10 mouse cellular contexts compared by ENCODE assay signal in the genomic region with DNA sequence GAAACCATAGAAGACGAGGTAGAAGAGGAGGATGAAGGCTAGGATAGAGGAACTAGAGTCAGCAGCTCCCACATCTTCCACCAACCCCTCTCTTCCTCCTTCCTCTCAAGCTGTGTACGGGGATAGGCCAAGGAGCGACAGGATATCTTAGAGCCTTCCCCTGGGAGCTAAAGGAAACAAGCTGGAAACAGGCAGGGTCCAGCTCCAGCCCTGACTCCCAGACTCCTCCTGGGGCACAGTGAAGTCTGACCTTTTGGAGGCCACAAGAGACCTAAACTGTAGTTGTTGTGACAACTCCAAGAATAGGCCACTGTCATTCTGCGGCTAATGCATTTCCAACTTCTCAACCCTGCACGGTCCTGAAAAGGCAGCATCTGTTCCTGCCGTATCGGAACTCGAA. TPM values are rescaled to one million over a fixed set of nuclear protein-coding genes. Genes with fewer than 3 reads are reported as not detected.
DNase-seq lines count a peak whose midpoint lies in the region; ATAC-seq and TF ChIP-seq lines count a peak whose summit lies in the region.
"Had no signal": no experiment of that assay in that cellular context is flagged by ENCODE, and none has a peak within 500 bp of the region (broad histone marks: within the 10 kb centered on the region; RNA-seq: fewer than 3 reads in every experiment).

No protein-coding gene starts in this region.

- peaks cover 38% of the 10 kb centered on the region for H3K4me1 ChIP-seq in forebrain, embryonic 13.5 days
- H3K4me1 ChIP-seq in forebrain, embryonic 14.5 days (ENCODE audit: control insufficient read depth, insufficient read depth, low read length) = peaks cover 14% of the 10 kb centered on the region
- peaks cover 42% of the 10 kb centered on the region for H3K4me1 ChIP-seq in midbrain, embryonic 13.5 days (replicated peaks)
- H3K4me1 ChIP-seq in midbrain, embryonic 10.5 days = peaks cover 45% of the 10 kb centered on the region
- peaks cover 19% of the 10 kb centered on the region for H3K4me1 ChIP-seq in olfactory bulb, adult 2 months (ENCODE audit: control insufficient read depth, insufficient read depth, low read length)

- no peak overlapping the region for H3K9ac ChIP-seq in forebrain, embryonic 13.5 days
- H3K9ac ChIP-seq in forebrain, embryonic 14.5 days (ENCODE audit: low read length) = no peak overlapping the region
- no peak overlapping the region for H3K9ac ChIP-seq in midbrain, embryonic 13.5 days (replicated peaks)

- no peak for ATAC-seq in forebrain, embryonic 13.5 days
- ATAC-seq in forebrain, embryonic 14.5 days = no peak
- no peak for ATAC-seq in midbrain, embryonic 13.5 days
- ATAC-seq in activated CD4-positive, CD25-positive, alpha-beta regulatory T cell, adult 4 months = no peak

- 88% methylated on average over 8 of the region's 8 CpGs for WGBS in forebrain, embryonic 13.5 days
- WGBS in forebrain, embryonic 14.5 days = 90% methylated on average over 8 of the region's 8 CpGs
- 87% methylated on average over 8 of the region's 8 CpGs for WGBS in midbrain, embryonic 13.5 days
- WGBS in midbrain, embryonic 10.5 days = 82% methylated on average over 8 of the region's 8 CpGs
- 53% methylated on average over 8 of the region's 8 CpGs for WGBS in olfactory bulb, adult 2 months

- no peaks in the 10 kb centered on the region for H3K9me3 ChIP-seq in forebrain, embryonic 13.5 days (replicated peaks)
- no peaks in the 10 kb centered on the region for H3K9me3 ChIP-seq in forebrain, embryonic 14.5 days (replicated peaks; ENCODE audit: control insufficient read depth, low read length)
- H3K9me3 ChIP-seq in midbrain, embryonic 13.5 days = no peaks in the 10 kb centered on the region
- H3K9me3 ChIP-seq in midbrain, embryonic 10.5 days (replicated peaks) = no peaks in the 10 kb centered on the region

- no peaks in the 10 kb centered on the region for H3K27me3 ChIP-seq in forebrain, embryonic 13.5 days
- no peaks in the 10 kb centered on the region for H3K27me3 ChIP-seq in forebrain, embryonic 14.5 days (replicated peaks; ENCODE audit: control insufficient read depth, insufficient read depth, low read length)
- peaks cover 10% of the 10 kb centered on the region; the same call in 1 of the 2 replicates for H3K27me3 ChIP-seq in midbrain, embryonic 13.5 days
- peaks cover 38% of the 10 kb centered on the region for H3K27me3 ChIP-seq in midbrain, embryonic 10.5 days (ENCODE audit: low read depth, poor library complexity, severe bottlenecking)

- H3K36me3 ChIP-seq in forebrain, embryonic 13.5 days (ENCODE audit: poor library complexity, severe bottlenecking) = peaks cover 16% of the 10 kb centered on the region
- H3K36me3 ChIP-seq in forebrain, embryonic 14.5 days (ENCODE audit: control insufficient read depth, insufficient read depth, low read length) = peaks cover 9% of the 10 kb centered on the region
- H3K36me3 ChIP-seq in midbrain, embryonic 13.5 days = peaks cover 17% of the 10 kb centered on the region
- H3K36me3 ChIP-seq in midbrain, embryonic 10.5 days = 0 out of 2 replicates have a peak, but pooled peaks cover 4% of the 10 kb centered on the region

- H3K4me2 ChIP-seq in forebrain, embryonic 13.5 days = peak overlapping the region; percentile 100; the same call in 1 of the 2 replicates
- H3K4me2 ChIP-seq in forebrain, embryonic 14.5 days (ENCODE audit: low read length) = no peak overlapping the region
- peak overlapping the region; percentile 92 for H3K4me2 ChIP-seq in midbrain, embryonic 13.5 days (replicated peaks)

- no peak for TF ChIP-seq CTCF in olfactory bulb, adult 2 months (IDR thresholded peaks at IDR 0.05; ENCODE audit: insufficient read depth, low read depth, low read length)

- DNase-seq in forebrain, embryonic 14.5 days (ENCODE audit: low spot score) = no peak
- no peak for DNase-seq in midbrain, embryonic 10.5 days (ENCODE audit: low spot score)
- peak; percentile 37 for DNase-seq in kidney, postnatal 10 days
- no peak for DNase-seq in embryo, embryonic 11 days
- DNase-seq: B cell, adult 2 months had no signal

- H3K4me3 ChIP-seq in forebrain, embryonic 13.5 days = no peak overlapping the region
- H3K4me3 ChIP-seq in forebrain, embryonic 14.5 days (ENCODE audit: low read depth, low read length) = no peak overlapping the region
- no peak overlapping the region for H3K4me3 ChIP-seq in midbrain, embryonic 13.5 days (replicated peaks)
- H3K4me3 ChIP-seq in midbrain, embryonic 10.5 days = no peak overlapping the region; the same call in 1 of the 2 replicates
- H3K4me3 ChIP-seq in olfactory bulb, adult 2 months (ENCODE audit: insufficient read depth, low read depth, low read length) = peak overlapping the region; percentile 82

- no peak for TF ChIP-seq POLR2A in olfactory bulb, adult 2 months (IDR thresholded peaks at IDR 0.05; ENCODE audit: insufficient read depth, low read depth, low read length)

- H3K27ac ChIP-seq in forebrain, embryonic 13.5 days = no peak overlapping the region
- H3K27ac ChIP-seq in forebrain, embryonic 14.5 days (ENCODE audit: low read depth, low read length) = no peak overlapping the region
- H3K27ac ChIP-seq in midbrain, embryonic 13.5 days = no peak overlapping the region
- H3K27ac ChIP-seq in midbrain, embryonic 10.5 days (replicated peaks) = no peak overlapping the region
- peak overlapping the region; percentile 69; the same call in 1 of the 2 replicates for H3K27ac ChIP-seq in olfactory bulb, adult 2 months (ENCODE audit: insufficient read depth, low read depth, low read length)

RNA-seq across cellular contexts. Expression of gene Atp1b2, which starts 2.2 kb away (rescaled TPM):
- polyA plus RNA-seq in forebrain, embryonic 13.5 days (2015; fragmentation: Nextera tagmentation; extraction: Ambion mirVana) = 12.7 and 14.0 TPM in 2 replicates
- 22.0 and 31.5 TPM in 2 replicates for polyA plus RNA-seq in forebrain, embryonic 14.5 days (2014; fragmentation: Nextera tagmentation; extraction: Ambion mirVana)
- 23.2 and 24.3 TPM in 2 replicates for polyA plus RNA-seq in midbrain, embryonic 13.5 days (2015; fragmentation: Nextera tagmentation; extraction: Ambion mirVana)
- polyA plus RNA-seq in midbrain, embryonic 10.5 days (2016; fragmentation: Nextera tagmentation; extraction: Ambion mirVana) = 6.0 and 8.6 TPM in 2 replicates
- 162 TPM in 1 of 2 replicates, not detected in the other for polyA plus RNA-seq in olfactory bulb, adult 2 months (2012; ENCODE audit: insufficient read depth, insufficient read length, low replicate concordance, missing spikeins)
- under 1 TPM in 1 of 2 experiments, not detected in 1; 0.46 TPM for polyA plus RNA-seq in activated CD4-positive, CD25-positive, alpha-beta regulatory T cell, adult 4 months (2017; shearing (Covaris generic))

RNA-seq across cellular contexts. Expression of gene Shbg, which starts 14.2 kb away (rescaled TPM):
- not detected in 2 replicates for polyA plus RNA-seq in forebrain, embryonic 13.5 days (2015; fragmentation: Nextera tagmentation; extraction: Ambion mirVana)
- not detected in 2 replicates for polyA plus RNA-seq in forebrain, embryonic 14.5 days (2014; fragmentation: Nextera tagmentation; extraction: Ambion mirVana)
- not detected in 2 replicates for polyA plus RNA-seq in midbrain, embryonic 13.5 days (2015; fragmentation: Nextera tagmentation; extraction: Ambion mirVana)
- not detected in 2 replicates for polyA plus RNA-seq in midbrain, embryonic 10.5 days (2016; fragmentation: Nextera tagmentation; extraction: Ambion mirVana)
- polyA plus RNA-seq in olfactory bulb, adult 2 months (2012; ENCODE audit: insufficient read depth, insufficient read length, low replicate concordance, missing spikeins) = not detected in 2 replicates
- polyA plus RNA-seq in activated CD4-positive, CD25-positive, alpha-beta regulatory T cell, adult 4 months (2017; shearing (Covaris generic)) = not detected
- polyA plus RNA-seq: lung, embryonic 16.5 days had no signal

RNA-seq across cellular contexts. Expression of gene Sat2, which starts 18.3 kb away (rescaled TPM):
- 20.6 and 22.7 TPM in 2 replicates for polyA plus RNA-seq in forebrain, embryonic 13.5 days (2015; fragmentation: Nextera tagmentation; extraction: Ambion mirVana)
- polyA plus RNA-seq in forebrain, embryonic 14.5 days (2014; fragmentation: Nextera tagmentation; extraction: Ambion mirVana) = 17.6 and 18.2 TPM in 2 replicates
- 25.1 and 28.5 TPM in 2 replicates for polyA plus RNA-seq in midbrain, embryonic 13.5 days (2015; fragmentation: Nextera tagmentation; extraction: Ambion mirVana)
- polyA plus RNA-seq in midbrain, embryonic 10.5 days (2016; fragmentation: Nextera tagmentation; extraction: Ambion mirVana) = 16.1 and 20.6 TPM in 2 replicates
- polyA plus RNA-seq in olfactory bulb, adult 2 months (2012; ENCODE audit: insufficient read depth, insufficient read length, low replicate concordance, missing spikeins) = not detected in 2 replicates
- polyA plus RNA-seq in activated CD4-positive, CD25-positive, alpha-beta regulatory T cell, adult 4 months (2017; shearing (Covaris generic)) = not detected

RNA-seq across cellular contexts. Expression of gene Trp53, which starts 23.4 kb away (rescaled TPM):
- 119 and 129 TPM in 2 replicates for polyA plus RNA-seq in forebrain, embryonic 13.5 days (2015; fragmentation: Nextera tagmentation; extraction: Ambion mirVana)
- polyA plus RNA-seq in forebrain, embryonic 14.5 days (2014; fragmentation: Nextera tagmentation; extraction: Ambion mirVana) = 111 and 113 TPM in 2 replicates
- polyA plus RNA-seq in midbrain, embryonic 13.5 days (2015; fragmentation: Nextera tagmentation; extraction: Ambion mirVana) = 84.2 and 93.4 TPM in 2 replicates
- 148 and 166 TPM in 2 replicates for polyA plus RNA-seq in midbrain, embryonic 10.5 days (2016; fragmentation: Nextera tagmentation; extraction: Ambion mirVana)
- not detected in 2 replicates for polyA plus RNA-seq in olfactory bulb, adult 2 months (2012; ENCODE audit: insufficient read depth, insufficient read length, low replicate concordance, missing spikeins)
- polyA plus RNA-seq in activated CD4-positive, CD25-positive, alpha-beta regulatory T cell, adult 4 months (2017; shearing (Covaris generic)) = 100 to 1,000 TPM; 231 to 302 TPM

RNA-seq across cellular contexts. Expression of gene Wrap53, which starts 23.5 kb away (rescaled TPM):
- 32.0 and 35.1 TPM in 2 replicates for polyA plus RNA-seq in forebrain, embryonic 13.5 days (2015; fragmentation: Nextera tagmentation; extraction: Ambion mirVana)
- polyA plus RNA-seq in forebrain, embryonic 14.5 days (2014; fragmentation: Nextera tagmentation; extraction: Ambion mirVana) = 24.6 and 29.3 TPM in 2 replicates
- polyA plus RNA-seq in midbrain, embryonic 13.5 days (2015; fragmentation: Nextera tagmentation; extraction: Ambion mirVana) = 24.5 and 26.9 TPM in 2 replicates
- polyA plus RNA-seq in midbrain, embryonic 10.5 days (2016; fragmentation: Nextera tagmentation; extraction: Ambion mirVana) = 45.0 and 50.7 TPM in 2 replicates
- not detected in 2 replicates for polyA plus RNA-seq in olfactory bulb, adult 2 months (2012; ENCODE audit: insufficient read depth, insufficient read length, low replicate concordance, missing spikeins)
- polyA plus RNA-seq in activated CD4-positive, CD25-positive, alpha-beta regulatory T cell, adult 4 months (2017; shearing (Covaris generic)) = 10 to 100 TPM; 25.6 to 27.6 TPM

Comparison
In these comparisons a context has a peak if more than half of its experiments do, and no peak if none do; other contexts are left out.
1. RNA of gene Sat2, which starts 18.3 kb away (polyA plus RNA-seq): 25.1 to 28.5 TPM in midbrain, embryonic 13.5 days, 20.6 to 22.7 TPM in forebrain, embryonic 13.5 days, 17.6 to 18.2 TPM in forebrain, embryonic 14.5 days and 16.1 to 20.6 TPM in midbrain, embryonic 10.5 days; not detected in activated CD4-positive, CD25-positive, alpha-beta regulatory T cell, adult 4 months and not detected in olfactory bulb, adult 2 months; every median in the first group is over 10 times any median in the second.